Mouse (Mus musculus) layer of hippocampus, adult 18-20 months (tissue): ENCODE data around the gene Iqgap2. TPM values are rescaled to one million over a fixed set of nuclear protein-coding genes. Genes with fewer than 3 reads are reported as not detected.

Experiments used
- DNase-seq, 2 experiments: peaks; one replicate each; pipeline ENCODE4 v3.0.0; 2022; ENCODE audit warnings: low spot score in 2 of 2
- long read RNA-seq: library from polyadenylated mRNA; stranded (forward); transcript quantifications from one replicate; pipeline ENCODE4 v2.0.0, GENCODE M21; 2021
- total RNA-seq, 2 experiments: library from RNA; stranded (reverse); gene quantifications; 2 replicates each; pipeline ENCODE4 v1.2.3; 2021

The Iqgap2 gene
- total RNA-seq, result 10 to 100 TPM; 86.1 to 90.8 TPM
- long read RNA-seq, full-length matches to known transcripts, result 52 of 76 reads
- long read RNA-seq, partial matches to known transcripts, result 11 of 76 reads
- long read RNA-seq, other reads (novel, unspliced or antisense), result 13 of 76 reads

DNA sequence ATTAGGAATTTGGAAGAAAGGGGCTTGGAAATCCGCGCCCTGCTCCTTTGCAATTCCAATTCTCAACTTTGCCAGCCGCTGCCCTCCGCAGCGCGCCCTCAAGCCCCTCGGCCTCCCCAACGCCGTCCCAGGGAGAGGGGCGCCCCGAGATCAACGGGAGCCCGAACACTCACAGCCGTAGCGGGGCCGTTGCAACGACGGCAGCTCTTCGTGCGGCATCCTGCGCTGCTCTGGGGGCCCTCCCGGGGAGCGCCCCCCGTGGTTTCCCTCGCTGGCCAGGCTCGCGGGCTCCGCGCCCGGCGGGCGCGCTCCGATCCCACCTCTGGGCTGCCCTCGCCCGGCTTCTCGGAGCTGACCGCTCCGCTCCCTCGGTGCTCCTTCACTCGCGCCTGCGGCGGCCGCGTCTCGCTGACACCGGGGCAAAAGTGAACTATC is at the start of gene Iqgap2:
TSS of gene Iqgap2 (minus strand) at position 432 of the 435 bp plus-strand sequence.
- DNase-seq, result no peak

DNA sequence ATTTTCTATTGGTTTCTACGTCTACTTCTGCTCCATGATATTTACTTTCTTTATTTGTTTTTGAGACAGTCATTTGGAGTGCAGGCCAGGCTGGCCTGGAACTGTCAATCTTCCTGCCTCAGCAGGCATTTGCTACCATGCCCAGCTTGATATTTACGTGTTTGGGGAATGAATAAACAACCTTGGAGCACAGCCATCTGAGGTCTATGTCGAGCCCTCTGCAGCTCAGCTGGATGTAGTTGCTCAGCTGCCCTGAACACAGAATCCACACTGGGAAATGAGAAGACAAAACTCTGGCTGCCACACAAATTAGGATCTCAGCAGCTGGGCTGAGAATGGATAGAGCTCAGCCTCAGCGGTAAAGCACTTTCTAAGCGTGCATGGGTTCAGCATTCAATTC is 49.1 kb upstream of the Iqgap2 start:
- DNase-seq, result no peak

DNA sequence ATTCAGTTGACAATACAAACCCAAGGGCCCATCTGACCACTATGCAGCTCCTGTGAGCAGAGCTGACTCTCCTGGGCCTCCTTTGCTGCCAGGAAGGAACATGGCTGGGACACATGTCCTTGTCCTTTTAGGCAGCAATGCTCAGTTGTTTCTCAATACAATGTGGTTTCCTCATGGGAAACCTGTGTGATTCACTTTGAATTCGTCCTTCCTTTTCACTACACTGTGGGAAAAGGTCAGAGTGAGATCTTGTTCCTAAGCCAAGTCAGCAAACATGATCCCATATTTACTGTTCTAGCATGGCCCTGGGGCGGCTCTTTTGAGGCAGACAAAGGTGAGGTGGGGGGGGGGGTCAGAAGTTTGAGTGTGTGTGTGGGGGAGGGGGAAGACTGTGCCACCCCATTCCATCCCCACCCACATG is 32.5 kb upstream of the Iqgap2 start:
- DNase-seq, result no peak

DNA sequence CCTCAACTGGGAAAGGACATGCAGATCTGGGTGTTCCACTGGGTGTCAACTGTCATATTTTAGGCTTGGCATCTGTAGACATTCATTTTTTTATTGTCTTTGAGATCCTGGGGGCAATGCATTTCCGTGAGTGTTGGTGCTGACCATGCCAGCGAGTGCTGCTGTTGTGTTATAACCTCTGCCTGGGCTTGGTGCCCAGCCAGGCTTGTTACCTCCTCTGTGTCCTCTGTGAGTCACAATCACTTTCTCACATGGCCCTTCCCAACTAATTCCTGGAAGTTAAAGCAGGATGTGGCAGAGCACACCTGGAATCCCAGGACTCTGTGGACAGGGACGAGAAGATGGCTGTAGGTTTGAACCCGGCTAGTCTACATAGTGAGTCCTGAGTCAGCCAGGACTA is 30.9 kb upstream of the Iqgap2 start:
- no peak for DNase-seq

DNA sequence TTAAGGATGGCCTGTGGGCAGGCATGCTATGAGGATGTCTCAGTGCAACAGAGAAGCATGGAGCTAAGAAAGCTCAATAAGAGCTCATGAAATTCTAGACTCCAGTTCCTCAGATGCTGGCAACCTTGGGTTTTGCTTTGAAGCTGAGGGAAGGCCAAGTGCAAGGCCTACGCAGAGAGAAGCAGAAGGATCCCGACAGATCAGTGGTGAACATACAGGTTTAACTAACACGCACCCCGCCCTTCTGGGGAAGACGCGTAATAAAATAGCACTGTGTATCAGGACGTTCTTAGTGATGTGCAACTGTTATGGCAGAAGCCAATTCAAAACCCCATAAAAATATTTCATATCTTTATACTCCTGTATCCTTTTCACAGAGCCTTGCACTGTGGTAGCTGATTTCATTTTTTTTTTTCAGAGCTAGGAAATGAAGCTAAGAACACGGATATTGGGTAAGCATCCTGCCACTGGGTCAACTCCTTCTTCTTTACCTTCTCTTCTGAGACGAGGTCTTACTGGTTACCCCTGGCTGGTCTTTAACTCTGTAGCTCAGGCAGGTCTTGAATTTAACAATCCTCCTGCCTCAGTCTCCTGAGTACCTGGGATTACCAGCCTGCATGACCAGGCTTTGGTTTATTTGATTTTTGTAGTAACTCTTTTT is 27.0 kb upstream of the Iqgap2 start:
- peak in 1 of 2 experiments; percentile 44 for DNase-seq

DNA sequence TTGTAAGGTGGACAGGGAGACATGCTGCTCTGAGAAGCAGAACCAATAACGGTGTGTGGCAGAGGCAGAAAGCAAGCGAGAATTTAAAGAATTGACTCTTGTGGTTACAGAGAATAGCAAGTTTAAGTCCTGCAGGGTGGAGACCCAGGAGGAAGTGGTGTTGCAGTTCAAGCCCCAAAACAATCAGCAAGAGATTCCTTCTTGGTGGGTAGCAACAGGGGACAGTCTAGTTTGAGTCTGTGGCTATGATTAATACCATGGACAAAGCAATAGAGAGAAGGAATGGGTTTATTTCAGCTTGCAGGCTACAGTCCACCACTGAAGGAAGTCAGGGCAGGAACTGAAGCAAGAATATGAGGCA is 21.3 kb upstream of the Iqgap2 start:
- DNase-seq, result no peak

DNA sequence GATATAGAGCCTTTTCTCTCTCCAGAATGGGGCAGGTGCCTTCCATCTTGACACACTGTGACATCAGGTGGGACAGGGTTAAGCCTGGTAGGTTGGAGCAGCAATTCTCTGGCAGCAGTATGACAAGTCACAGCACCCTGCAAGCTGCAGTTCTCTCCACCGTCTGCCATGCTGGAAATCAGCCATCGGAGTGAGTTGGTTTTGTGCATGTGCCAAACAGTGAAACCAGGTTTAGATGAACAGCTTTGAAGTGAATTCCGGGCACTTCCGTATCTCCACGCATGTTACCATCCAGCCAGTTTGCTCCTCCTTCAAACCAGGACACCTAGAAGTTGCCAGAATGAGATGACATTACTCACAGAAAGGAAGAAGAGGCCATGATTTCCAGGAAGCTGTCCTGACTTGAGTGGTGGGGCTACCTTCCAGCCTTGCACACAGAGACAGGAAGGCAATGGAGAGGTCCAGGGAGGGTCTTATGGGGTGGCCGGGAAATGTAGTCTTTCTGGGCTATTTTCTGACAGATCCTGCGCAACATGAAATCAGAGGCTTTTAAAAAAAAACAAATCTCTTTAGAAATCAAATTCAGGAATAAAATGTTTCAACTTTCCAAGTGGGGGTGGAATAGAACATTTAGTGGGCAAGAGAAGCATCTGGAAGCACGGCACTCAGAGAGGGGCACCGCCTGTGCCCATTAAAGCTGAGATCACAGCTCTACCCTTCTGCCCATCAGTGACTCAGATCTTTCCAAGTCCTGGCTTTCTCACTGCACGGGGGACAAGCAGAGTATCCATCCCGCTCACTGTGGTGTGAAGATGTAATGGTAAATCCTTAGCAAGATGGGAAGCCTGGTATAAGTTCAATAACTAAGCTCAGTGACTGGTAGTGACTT is 20.7 kb upstream of the Iqgap2 start:
- peak; percentile 80 to 92 for DNase-seq

DNA sequence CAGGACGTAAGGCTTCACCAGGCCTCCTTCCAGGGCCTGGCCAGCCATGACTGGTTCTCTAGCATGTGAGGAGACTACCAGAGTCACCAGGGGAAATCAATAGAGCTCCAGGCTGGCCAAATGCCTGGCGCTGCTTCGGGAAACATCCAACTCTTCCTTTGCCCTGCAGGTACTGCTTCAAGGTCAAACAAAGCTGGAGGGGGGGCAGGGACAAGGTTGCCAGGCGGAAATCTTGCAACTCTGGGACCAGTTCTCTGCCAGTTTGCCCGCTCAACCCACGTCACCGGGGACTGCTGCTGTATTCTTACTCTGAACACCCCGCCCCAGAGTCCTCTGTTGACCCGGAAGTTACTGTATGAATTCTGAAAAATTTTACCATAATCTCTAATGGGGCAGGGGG is 18.5 kb upstream of the Iqgap2 start:
- no peak for DNase-seq

DNA sequence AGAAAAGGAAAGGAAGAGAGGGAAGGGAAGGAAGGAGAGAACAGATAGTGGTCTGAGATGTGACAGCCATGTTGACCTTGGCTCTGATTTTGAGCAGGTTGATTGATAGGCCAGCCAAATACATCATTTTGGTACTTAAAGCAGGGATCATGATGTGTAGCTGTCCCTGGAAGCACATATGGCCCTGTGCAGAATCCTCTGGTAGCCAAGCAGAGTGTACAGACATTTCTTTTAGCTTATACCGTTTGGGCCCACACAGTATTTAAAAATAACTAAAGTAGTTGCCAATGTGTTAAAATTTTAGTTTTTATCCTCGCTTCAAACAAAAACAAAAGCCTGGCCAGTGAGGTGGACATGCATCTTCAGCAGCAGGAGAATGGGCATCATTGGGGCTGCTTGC is 17.5 kb upstream of the Iqgap2 start:
- peak in 1 of 2 experiments; percentile 71 for DNase-seq

DNA sequence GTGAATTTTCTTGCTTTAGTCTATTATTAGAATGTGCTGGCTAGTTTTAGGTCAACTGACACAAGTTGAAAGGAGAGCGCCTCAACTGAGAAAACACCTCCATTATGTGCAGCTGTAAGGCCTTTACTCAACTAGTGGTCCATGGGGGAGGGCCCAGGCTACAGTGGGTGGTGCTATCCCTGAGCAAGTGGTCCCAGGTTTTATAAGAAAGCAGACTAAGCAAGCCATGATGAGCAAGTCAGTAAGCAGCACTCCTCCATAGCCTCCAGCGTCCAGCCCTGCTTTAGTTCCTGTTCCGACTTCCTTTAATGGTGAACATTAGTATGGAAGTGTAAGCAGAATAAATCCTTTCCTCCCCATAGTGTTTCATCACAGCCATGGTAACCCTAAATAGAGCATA is 11.0 kb upstream of the Iqgap2 start:
- DNase-seq, result no peak

DNA sequence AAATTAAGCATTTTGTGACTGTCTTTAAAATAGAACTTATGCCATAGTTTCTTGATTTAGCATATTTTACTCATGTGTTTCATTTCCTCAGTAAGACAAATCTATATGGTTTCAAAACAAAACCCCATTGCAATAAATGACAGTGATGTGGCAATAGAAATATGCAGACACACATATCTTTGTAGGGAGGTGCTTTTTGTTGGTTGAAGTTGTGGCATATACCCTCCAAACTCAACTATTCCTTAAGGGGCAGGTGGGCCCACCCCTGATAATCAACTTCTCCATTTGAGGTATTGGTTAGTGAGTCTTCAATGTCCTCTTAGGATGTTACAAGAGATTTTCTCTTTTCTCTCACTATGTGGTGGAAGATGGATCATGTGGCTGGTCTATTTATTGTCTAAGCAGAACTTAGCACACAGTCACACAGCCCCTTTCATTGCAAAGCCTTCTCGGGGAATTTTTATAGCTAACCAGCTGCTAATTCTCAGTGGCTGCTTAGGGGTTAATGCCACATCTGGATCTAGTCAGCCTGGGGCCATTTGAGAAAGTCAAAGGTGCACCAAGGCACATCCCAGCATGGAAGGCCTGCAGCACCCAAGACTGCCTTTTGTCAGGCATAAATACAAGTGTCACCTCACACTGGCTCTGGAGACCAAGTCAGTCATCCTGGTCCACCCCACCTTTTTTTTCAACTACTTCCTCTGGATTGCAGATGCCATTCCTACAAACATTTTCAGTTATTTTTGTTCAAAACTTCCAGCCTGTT is 8.3 kb upstream of the Iqgap2 start:
- DNase-seq, result no peak

DNA sequence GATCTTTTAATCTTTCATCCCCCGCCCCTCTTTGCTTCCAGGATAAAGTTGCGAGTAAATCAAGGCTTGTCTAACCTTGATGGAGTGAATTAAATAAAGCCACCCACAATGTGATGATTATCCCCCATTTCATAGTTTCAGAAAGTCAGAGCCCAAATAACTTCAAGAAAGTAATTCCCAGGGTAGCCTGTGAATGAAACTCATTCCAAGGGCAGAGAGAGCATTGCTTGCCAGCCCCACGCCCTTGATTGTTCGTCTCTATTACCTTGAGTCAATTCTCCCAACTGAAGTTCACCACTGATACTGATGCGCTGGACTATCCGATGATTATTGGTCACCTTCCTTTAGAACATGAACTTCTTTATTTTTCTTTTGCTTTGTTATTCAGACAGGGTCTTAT is 4.8 kb upstream of the Iqgap2 start:
- no peak for DNase-seq

DNA sequence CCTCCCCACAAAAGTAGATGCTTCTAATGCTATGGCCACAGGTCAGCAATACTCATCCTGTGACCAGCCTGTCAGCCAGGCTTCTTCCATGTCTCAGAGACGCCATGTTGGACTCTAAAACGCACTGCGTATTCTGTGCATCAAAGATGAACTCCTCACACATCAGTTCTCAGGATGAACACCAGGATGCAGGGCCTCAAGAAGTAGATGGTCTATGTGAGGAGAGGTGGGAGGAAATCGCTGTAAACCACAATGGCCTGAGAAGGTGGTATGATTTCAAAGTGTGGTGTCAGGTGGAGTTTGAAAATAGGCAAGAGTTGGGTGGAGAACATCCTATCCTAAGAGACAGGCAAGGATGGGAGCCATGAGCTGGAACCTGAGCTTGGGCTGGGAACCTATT is 1.4 kb upstream of the Iqgap2 start:
- no peak for DNase-seq

DNA sequence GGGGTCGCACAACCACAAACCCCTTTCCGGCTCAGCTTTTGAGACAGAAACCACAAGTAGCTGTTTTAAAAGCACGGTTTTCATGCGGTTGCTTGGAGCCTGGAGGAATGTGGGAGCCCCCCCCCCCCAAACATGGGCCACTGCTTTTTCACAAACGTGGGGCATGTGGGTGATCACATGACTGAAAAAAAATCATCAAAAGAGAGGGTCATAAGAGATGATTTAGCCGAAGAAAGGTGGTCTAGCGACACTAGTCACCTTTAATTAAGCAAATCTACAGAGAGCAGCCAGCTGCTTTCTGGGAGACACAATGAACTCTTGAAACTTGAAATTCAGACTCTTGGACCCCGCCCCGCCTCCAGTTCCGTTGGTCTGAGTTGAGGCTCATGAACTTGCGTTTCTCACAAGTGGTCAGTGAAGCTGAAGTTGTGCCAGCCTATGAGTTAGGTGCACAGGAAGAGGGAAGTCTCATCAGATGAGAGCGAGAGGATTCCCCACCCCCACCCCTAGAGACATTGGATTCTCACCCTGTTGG is 956 bp upstream of the Iqgap2 start:
- DNase-seq, result no peak

DNA sequence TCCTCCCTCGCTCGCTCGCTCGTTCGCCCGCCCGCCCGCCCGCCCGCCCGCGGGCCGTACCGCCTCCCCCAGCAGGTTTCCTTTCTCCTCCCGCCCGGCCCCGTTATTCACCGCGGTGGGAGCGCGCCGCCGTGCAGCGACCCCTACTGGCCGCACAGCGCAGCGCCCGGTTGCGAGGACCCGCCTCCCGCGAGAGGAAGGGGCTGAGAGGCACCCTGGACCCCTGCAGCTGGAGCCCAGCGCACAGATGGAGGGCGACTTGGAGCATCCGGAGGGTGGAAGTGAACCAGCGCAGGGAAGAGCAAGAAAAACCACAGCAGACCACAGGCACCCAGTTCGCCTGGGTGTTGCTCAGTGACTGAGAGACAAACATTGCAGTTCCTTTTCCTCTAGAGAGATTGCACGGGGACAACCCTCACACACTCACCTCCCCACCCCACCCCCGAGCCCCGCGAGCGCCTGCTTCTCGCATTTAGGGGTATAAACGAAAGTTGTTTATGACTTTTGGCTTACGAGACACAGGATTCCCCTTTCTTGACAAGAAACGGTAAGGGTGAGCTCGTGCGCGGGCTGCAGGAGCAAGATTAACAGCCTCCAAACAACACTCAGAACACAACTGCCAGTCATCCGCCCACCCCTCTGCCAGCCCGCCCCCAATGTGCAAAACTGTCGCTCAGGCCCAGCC is 346 bp upstream of the Iqgap2 start:
- peak; percentile 76 to 82 for DNase-seq

DNA sequence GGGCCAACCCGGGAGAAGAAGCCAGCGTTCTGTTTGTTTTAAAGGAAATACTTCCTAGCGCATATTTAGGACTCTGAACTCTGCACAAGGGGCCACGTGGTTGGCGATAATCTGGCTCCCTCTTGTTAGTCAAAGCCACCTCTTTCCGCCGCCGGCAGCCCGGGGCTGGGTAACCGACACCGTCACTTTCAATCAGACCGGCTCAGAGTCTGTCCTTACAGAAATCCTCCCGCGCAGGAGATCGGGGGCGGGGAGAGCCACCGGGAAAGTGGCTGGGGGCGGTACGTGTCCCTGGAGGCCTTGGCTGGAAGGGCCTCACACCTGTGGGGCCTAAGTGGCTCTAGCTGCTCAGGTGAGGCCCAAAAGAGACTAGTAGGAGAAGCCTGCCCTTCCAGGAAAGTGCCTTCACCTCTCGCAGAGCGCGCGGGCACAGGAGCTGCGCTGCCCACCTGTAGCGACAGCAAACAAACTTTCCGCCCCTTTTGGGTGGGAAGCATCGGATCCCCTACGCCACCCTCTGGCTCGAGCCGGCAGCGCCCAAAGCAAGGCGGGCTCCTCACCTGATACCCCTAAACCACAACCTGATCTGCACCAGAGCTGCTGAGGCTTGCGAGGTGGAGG is 761 bp downstream of the Iqgap2 start:
- DNase-seq, result peak in 1 of 2 experiments; percentile 68

DNA sequence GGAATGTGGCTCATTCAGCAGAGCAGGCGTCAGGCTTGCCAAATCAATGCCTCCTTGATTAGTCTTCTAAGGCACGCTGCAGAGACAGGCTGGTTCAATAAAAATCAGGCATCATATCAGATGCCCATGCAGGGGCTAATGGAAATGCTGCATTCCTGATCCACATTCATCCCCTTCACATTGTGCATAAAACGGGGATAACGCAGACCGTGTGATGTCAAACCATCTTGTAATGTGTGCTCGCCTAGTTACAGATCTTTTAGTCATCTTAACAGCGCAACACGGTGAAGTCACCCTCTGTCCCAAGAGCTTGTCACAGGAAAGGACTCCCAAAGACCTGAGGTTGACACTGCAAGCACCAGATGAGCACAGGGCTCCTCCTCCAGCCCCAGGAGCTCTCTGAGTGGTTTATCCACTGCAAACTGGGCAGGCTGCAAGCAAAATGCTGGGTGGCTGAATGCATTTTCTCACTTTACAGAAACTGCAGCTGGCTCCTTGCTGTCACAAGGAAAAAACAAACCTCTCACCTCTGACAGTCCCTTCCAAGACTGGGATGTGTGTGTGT is 1.7 kb downstream of the Iqgap2 start:
- peak in 1 of 2 experiments; percentile 51 for DNase-seq

DNA sequence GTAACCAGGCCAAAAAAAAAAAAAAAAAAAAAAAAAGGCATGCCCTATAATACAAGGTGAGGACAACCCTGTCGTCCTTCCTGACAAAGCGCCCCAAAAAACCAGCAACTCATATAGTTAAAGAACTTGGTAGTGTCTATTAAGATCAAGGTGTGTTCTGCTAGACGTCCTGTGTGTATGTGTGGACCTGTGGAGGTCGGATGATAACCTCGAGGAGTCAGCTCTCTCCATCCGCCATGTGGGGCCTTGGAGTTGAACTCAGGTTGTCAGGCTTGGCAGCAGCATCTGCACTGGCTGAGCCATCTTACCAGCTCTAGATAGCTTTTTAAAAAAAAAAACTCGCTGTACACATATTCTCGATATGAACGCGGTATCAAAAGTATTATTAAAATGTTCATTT is 2.4 kb downstream of the Iqgap2 start:
- no peak for DNase-seq

DNA sequence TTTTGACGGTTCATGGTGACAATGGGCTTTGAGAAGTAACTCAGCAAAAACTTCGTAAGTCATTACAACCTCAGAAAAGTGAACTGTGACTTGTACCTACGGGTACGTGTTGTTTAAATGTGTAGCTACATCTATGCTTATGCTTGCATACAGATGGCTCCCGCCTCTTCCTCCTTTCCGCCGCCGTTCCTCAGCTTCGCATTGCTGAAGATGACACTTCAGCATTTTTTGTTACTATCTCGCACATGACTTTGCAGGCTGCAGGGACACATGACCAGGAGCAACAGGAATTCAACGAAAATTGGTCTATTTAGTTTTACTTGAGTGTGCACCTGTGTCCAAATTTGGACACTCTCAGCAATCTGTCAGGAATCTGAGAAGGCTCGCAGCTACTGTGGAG is 3.1 kb downstream of the Iqgap2 start:
- DNase-seq, result no peak

DNA sequence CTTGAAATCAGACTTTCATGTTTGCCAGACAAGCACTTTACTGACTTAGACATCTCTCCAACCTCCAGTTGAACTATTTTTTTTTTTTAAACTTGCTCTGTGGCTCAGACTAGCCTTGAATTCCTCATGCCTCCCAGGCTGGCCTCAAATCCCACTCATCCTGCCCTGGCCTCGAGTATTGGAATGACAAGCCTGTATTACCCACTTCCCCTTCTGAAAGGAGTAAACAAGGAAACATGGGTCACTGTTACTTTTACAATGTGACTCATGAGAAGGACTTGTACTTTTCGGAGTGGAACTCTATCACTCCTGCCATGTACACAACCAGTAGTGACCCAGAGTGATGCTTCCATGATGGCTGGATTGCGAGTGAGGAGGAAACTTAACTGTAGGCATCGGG is 3.6 kb downstream of the Iqgap2 start:
- no peak for DNase-seq
